Mouse (Mus musculus) hindbrain, embryonic 16.5 days (tissue): ENCODE results near the gene Ece1. TPM values are rescaled to one million over a fixed set of nuclear protein-coding genes. Genes with fewer than 3 reads are reported as not detected.

Experiments
- ATAC-seq: fragments of 200-750 bp; cut with Nextera tagmentation; 2 replicates; pipeline ENCODE4 v1.8.0; 2017; ENCODE audit warnings: moderate TSS enrichment, moderate library complexity
- H3K27ac ChIP-seq: fragments of 300-500 bp; sonication (generic); 2 replicates; pipeline ENCODE4 v1.5.1; 2014; ENCODE audit warnings: low read depth, mild to moderate bottlenecking, control low read depth, low read length, moderate library complexity
- H3K27me3 ChIP-seq: fragments of 300-500 bp; sonication (generic); replicated peaks from 2 replicates; pipeline ENCODE4 v1.6.1; 2014; ENCODE audit warnings: low read length; ENCODE audit not compliant: control insufficient read depth, insufficient read depth
- H3K36me3 ChIP-seq: fragments of 300-500 bp; sonication (generic); 2 replicates; pipeline ENCODE4 v1.6.1; 2014; ENCODE audit warnings: mild to moderate bottlenecking, low read length, moderate library complexity, mixed read lengths; ENCODE audit not compliant: control insufficient read depth, insufficient read depth
- H3K4me1 ChIP-seq: fragments of 300-500 bp; sonication (generic); 2 replicates; pipeline ENCODE4 v1.6.1; 2014; ENCODE audit warnings: low read depth, low read length; ENCODE audit not compliant: control insufficient read depth, insufficient read depth
- H3K4me2 ChIP-seq: fragments of 300-500 bp; sonication (generic); 2 replicates; pipeline ENCODE4 v1.6.1; 2014; ENCODE audit warnings: mild to moderate bottlenecking, low read length, control low read depth, moderate library complexity
- H3K4me3 ChIP-seq: fragments of 300-500 bp; sonication (generic); 2 replicates; pipeline ENCODE4 v1.5.1; 2014; ENCODE audit warnings: mild to moderate bottlenecking, low read length, control low read depth, moderate library complexity
- H3K9ac ChIP-seq: fragments of 300-500 bp; sonication (generic); 2 replicates; pipeline ENCODE4 v1.6.1; 2014; ENCODE audit warnings: low read depth, mild to moderate bottlenecking, control low read depth, low read length, moderate library complexity
- H3K9me3 ChIP-seq: fragments of 300-500 bp; sonication (generic); 2 replicates; pipeline ENCODE4 v1.6.1; 2014; ENCODE audit warnings: mild to moderate bottlenecking, low read length, moderate library complexity; ENCODE audit not compliant: control insufficient read depth
- WGBS: fragments of 180-500 bp; shearing (Covaris S2); extraction: QIAGEN DNeasy Blood & Tissue Kit; methylation state at CpG from one replicate; pipeline ENCODE4 v1.1.7; 2014; 5-methylcytosine and 5-hydroxymethylcytosine counted together
- polyA plus RNA-seq: library from polyadenylated mRNA; unstranded; fragments of >200 nt; fragmentation: Nextera tagmentation; extraction: Ambion mirVana; gene quantifications from 2 replicates; pipeline ENCODE4 v1.2.1, GENCODE M21; 2015

The Ece1 gene
- polyA plus RNA-seq, 1 experiment from 2014 or later: 18.5 TPM

- 28% methylated on average over 10 of the region's 10 CpGs for WGBS
- H3K27ac ChIP-seq: no peak overlapping the region
Measured at GRCm38 (mm10) chr4:137984212-137984611, 122.2 kb downstream of the Ece1 start.

DNA sequence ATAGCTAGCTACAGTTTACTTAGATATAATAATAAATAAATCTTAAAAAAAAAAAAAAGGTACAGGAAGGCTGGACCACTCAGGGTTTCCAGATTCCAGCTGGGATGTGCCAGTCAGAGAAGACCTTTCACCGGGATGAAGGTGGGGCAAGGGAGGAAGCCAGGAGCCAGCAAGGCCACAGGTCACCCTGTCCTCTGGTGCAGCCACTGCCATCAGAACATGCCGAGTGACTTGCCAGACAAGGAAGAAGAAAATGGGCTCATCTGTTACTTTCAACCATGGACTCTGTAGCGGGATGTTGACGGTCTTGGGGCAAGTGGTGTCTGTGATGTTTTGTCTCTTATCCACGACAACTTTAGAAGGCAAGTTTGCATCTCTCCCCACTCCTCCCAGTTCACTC, 122.7 kb downstream of the Ece1 start:
- Histone ChIP-seq H3K27ac (no peak overlapping the region), H3K9me3 (no peaks in the 10 kb centered on the region), H3K36me3 (no peaks in the 10 kb centered on the region), H3K27me3 (no peaks in the 10 kb centered on the region), H3K9ac (no peak overlapping the region), H3K4me1 (no peaks in the 10 kb centered on the region), H3K4me2 (no peak overlapping the region), H3K4me3 (no peak overlapping the region)
- 76% methylated on average over 5 of the region's 5 CpGs for WGBS
- ATAC-seq: no peak

More at GRCm38 (mm10) chr4:137984212-137984611, 122.2 kb downstream of the Ece1 start:
- Histone ChIP-seq H3K27me3 (no peaks in the 10 kb centered on the region), H3K9me3 (no peaks in the 10 kb centered on the region), H3K4me1 (no peaks in the 10 kb centered on the region), H3K36me3 (no peaks in the 10 kb centered on the region), H3K9ac (no peak overlapping the region), H3K4me2 (no peak overlapping the region), H3K4me3 (no peak overlapping the region)
- ATAC-seq: no peak

DNA sequence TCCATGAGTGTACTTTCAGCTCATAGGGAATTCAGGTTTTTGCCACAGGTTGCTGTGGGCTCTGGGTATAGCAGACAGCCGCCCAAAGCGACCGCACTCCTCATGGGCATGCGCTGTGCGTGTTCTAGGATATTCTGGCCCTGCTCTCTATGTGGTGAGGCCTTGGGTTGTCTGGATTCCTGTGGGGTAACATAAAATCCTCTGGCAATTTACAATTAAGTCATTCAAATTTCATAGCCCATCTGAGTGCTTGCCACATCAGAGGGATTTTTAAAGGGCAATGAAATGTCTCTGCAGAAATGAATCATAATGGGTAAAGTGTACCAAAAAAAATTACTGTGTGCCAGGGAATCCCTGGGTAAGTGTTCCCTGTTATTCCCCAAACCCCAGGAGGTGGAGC, 127.4 kb downstream of the Ece1 start:
- Histone ChIP-seq H3K4me2 (no peak overlapping the region), H3K4me1 (peaks cover 5% of the 10 kb centered on the region), H3K36me3 (no peaks in the 10 kb centered on the region), H3K4me3 (no peak overlapping the region), H3K27ac (no peak overlapping the region), H3K27me3 (no peaks in the 10 kb centered on the region), H3K9ac (no peak overlapping the region), H3K9me3 (no peaks in the 10 kb centered on the region)
- ATAC-seq: no peak
- 84% methylated on average over 5 of the region's 5 CpGs for WGBS

- Histone ChIP-seq H3K36me3 (no peaks in the 10 kb centered on the region), H3K27me3 (no peaks in the 10 kb centered on the region), H3K4me1 (peaks cover 13% of the 10 kb centered on the region), H3K9me3 (no peaks in the 10 kb centered on the region), H3K27ac (no peak overlapping the region), H3K9ac (no peak overlapping the region), H3K4me3 (no peak overlapping the region), H3K4me2 (no peak overlapping the region)
- WGBS: 84% methylated on average over 4 of the region's 4 CpGs
- no peak for ATAC-seq
Measured at GRCm38 (mm10) chr4:137990433-137990832, 128.4 kb downstream of the Ece1 start.

- ATAC-seq: no peak
- Histone ChIP-seq H3K4me2 (no peak overlapping the region), H3K27ac (no peak overlapping the region), H3K36me3 (no peaks in the 10 kb centered on the region), H3K4me3 (no peak overlapping the region), H3K27me3 (no peaks in the 10 kb centered on the region), H3K4me1 (peaks cover 21% of the 10 kb centered on the region), H3K9me3 (no peaks in the 10 kb centered on the region), H3K9ac (no peak overlapping the region)
- 62% methylated on average over 7 of the region's 7 CpGs for WGBS
Measured at GRCm38 (mm10) chr4:137991240-137991639, 129.2 kb downstream of the Ece1 start.

- under 1% methylated on average over 38 of the region's 39 CpGs for WGBS
- H3K4me2 ChIP-seq: peak within 1 kb of the TSS; percentile 89
- H3K9ac ChIP-seq: peak within 1 kb of the TSS; percentile 99
- no peak for ATAC-seq
- no peaks in the 10 kb centered on the region for H3K27me3 ChIP-seq
- peak within 1 kb of the TSS; percentile 96 for H3K27ac ChIP-seq
- no peaks in the 10 kb centered on the region for H3K36me3 ChIP-seq
- H3K4me1 ChIP-seq: peaks cover 28% of the 10 kb centered on the region
- H3K9me3 ChIP-seq: no peaks in the 10 kb centered on the region
- peak within 1 kb of the TSS; percentile 88 for H3K4me3 ChIP-seq
Measured at GRCm38 (mm10) chr4:137992890-137993289, 130.9 kb downstream of the Ece1 start, which contains the start of gene Eif4g3. Gene Eif4g3 (plus strand): TSS chr4:137993022.

GRCm38 (mm10) chr4:137993291-137993758, 131.3 kb downstream of the Ece1 start:
- under 1% methylated on average over 49 of the region's 59 CpGs for WGBS
- Histone ChIP-seq H3K36me3 (no peaks in the 10 kb centered on the region; the same call in 1 of the 2 replicates), H3K9ac (peak overlapping the region; percentile 99), H3K9me3 (no peaks in the 10 kb centered on the region), H3K27me3 (no peaks in the 10 kb centered on the region), H3K4me3 (peak overlapping the region; percentile 88), H3K4me1 (peaks cover 30% of the 10 kb centered on the region), H3K4me2 (peak overlapping the region; percentile 89), H3K27ac (peak overlapping the region; percentile 96)
- ATAC-seq: peak; percentile 96

DNA sequence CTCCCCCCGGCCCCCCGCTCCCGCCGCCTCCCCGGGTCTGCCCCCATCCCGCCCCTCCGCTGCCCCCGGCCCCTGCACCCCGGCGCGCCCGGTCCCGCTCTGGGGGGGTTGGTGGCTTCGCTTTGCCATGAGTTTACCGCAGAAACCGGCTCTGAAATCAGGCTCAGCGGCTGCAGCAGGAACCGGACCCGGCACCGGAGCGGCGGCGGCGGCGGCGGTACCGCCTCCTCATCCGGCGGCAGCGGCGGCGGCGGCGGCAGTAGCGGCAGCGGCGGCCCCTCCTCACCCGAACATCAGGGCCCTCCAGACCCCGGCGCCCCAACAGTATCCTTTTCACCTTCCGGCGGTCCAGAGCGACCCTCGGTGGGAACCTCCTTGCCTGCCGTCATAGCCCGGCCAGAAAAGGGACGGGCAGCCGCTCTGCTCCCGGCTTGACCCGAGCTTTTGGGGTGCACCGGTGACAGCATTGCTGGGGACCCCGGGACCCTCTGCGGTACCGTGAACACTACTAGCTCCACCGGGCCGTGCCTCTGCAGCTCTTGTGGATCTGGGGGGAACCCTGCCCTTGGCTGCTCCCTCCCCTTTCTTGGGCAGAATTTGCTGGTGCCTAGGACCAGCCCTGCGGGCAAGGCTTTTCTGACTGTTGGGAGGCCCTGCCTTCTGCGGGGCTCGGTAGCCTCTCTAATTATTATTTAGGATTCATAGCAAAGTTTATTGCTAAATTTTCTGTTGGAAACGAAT, 132.0 kb downstream of the Ece1 start:
- Histone ChIP-seq H3K4me2 (peak overlapping the region; percentile 89), H3K9me3 (no peaks in the 10 kb centered on the region), H3K36me3 (no peaks in the 10 kb centered on the region; the same call in 1 of the 2 replicates), H3K27me3 (no peaks in the 10 kb centered on the region), H3K4me3 (peak overlapping the region; percentile 88), H3K9ac (peak overlapping the region; percentile 99), H3K4me1 (peaks cover 30% of the 10 kb centered on the region), H3K27ac (peak overlapping the region; percentile 96)
- 1% methylated on average over 33 of the region's 60 CpGs for WGBS
- ATAC-seq: 0 out of 2 replicates have a peak, but pooled peaks have one; percentile 18

DNA sequence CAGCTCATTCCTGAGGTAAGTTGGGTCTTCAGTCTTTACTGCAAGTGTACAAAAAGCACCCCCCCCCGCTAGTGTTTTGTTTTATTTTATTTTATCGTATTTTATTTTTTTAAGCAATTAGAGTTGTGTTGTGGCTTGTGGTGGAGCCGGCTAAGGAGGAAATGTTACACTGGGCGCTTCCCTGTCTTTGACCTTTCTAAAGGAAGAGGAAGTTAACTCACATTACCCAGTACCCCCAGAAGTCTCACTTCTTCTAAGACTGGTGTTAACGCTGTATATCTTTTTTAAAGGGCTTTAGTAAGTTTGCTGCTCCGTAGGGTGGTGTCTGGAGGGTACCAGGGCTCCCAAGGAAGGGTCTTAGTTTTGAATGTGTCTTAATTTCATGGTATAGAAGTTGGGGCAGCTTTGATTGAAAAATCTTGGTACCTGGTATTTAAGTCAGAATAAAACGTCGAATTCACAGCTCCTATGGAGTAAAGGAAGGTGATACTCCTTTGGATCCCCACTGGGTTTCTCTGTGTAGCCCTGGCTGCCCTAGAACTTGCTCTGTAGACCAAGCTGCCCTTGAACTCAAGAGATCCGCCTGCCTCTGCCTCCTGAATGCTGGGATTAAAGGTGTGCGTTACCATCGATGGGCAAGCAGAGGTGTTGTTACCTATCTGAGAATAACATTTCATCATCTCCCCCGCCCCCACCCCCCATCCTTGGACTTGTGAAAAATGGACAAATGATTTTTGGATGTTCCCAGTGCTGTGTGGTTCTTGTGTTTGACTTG, 132.7 kb downstream of the Ece1 start:
- Histone ChIP-seq H3K27me3 (no peaks in the 10 kb centered on the region), H3K27ac (no peak overlapping the region), H3K36me3 (no peaks in the 10 kb centered on the region; the same call in 1 of the 2 replicates), H3K4me1 (peaks cover 30% of the 10 kb centered on the region), H3K4me3 (peak overlapping the region; percentile 88), H3K9ac (peak overlapping the region; percentile 99), H3K4me2 (peak overlapping the region; percentile 89), H3K9me3 (no peaks in the 10 kb centered on the region)
- ATAC-seq: no peak
- 44% methylated on average over 12 of the region's 12 CpGs for WGBS
